Mouse (Mus musculus): ENCODE results near the gene Vmn1r117. TPM values are rescaled to one million over a fixed set of nuclear protein-coding genes. Genes with fewer than 3 reads are reported as not detected.
"Not testable (repeated sequence)": the region's sequence is repeated elsewhere in the genome, so short reads cannot be mapped to it uniquely, and the experiment has no call there.

Gene Vmn1r117
- total RNA-seq (2021), result not detected
- long read RNA-seq, result 0 reads

DNA sequence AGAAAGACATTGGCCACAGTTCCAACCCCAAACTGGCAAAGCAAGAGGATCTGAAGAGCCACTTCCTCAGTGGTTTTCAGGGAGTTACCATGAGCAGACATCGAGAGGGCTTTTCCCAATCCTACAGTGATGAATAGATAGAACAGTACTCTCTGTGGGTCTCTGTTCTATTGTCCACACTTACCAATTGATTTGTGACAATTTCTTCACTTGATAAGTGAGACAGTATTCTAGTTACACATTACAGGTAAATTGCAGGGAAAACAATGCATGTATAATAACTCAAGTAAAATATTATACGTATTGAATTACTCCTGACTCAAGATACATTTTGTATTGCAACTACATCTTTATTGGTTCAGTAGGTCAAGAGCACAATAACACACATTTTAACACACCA, at the start of gene Vmn1r117:
Vmn1r117 (minus strand) TSS at position 101 of the 400 bp plus-strand sequence.
- not testable (repeated sequence) for DNase-seq (ENCODE audit: low spot score in 2 of 2)

DNA sequence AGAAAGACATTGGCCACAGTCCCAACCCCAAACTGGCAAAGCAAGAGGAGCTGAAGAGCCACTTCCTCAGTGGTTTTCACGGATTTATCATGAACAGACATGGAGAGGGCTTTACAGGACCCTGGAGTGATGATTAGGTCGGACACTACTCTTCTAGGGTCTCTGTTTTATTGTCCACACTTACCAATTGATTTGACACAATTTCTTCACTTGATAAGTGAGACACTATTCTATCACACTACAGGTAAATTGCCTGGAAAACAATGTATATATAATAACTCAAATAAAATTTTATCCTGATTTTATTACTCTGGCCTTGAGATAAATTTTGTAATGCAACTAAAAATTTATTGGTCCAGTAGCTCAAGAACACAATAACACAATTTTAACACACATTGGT, 28.3 kb upstream of the Vmn1r117 start, which contains the start of gene Vmn1r118:
Vmn1r118 (minus strand) TSS at position 101 of the 400 bp plus-strand sequence.
- not testable (repeated sequence) for DNase-seq (ENCODE audit: low spot score in 2 of 2)

DNA sequence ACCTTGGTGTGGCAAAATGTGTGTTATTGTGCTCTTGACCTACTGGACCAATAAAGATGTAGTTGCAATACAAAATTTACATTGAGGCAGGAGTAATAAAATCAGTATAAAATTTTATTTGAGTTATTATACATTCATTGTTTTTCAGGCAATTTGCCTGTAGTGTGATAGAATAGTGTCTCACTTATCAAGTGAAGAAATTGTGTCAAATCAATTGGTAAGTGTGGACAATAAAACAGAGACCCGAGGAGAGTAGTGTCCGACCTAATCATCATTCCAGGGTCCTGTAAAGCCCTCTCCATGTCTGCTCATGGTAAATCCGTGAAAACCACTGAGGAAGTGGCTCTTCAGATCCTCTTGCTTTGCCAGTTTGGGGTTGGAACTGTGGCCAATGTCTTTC, 12.0 kb downstream of the Vmn1r117 start, which contains the start of gene Vmn1r116:
Vmn1r116 (plus strand) TSS at position 301 of the 400 bp plus-strand sequence.
- DNase-seq (ENCODE audit: low spot score in 2 of 2), result not testable (repeated sequence)

DNA sequence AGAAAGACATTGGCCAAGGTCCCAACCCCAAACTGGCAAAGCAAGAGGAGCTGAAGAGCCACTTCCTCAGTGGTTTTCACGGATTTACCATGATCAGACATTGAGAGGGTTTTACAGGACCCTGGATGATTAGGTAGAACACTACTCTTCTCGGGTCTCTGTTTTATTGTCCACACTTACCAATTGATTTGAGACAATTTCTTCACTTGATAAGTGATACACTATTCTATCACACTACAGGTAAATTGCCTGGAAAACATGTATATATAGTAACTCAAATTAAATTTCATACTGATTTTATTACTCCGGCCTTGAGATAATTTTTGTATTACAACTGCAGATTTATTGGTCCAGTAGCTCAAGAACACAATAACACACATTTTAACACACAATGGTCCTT, 39.0 kb downstream of the Vmn1r117 start, which contains the start of gene Vmn1r115:
Vmn1r115 (minus strand) TSS at position 101 of the 400 bp plus-strand sequence.
- DNase-seq (ENCODE audit: low spot score in 2 of 2), result not testable (repeated sequence)

Other genes starting within 250 kb of the Vmn1r117 start
- not detected for gene Vmn1r107, start 215.2 kb downstream of the Vmn1r117 start, total RNA-seq (2021)
- gene Vmn1r111, start 180.9 kb downstream of the Vmn1r117 start, total RNA-seq (2021), result not detected
- not detected for gene Gm10668, start 153.5 kb downstream of the Vmn1r117 start, total RNA-seq (2021)
- not detected for gene Vmn1r112, start 112.9 kb downstream of the Vmn1r117 start, total RNA-seq (2021)
- not detected for gene Vmn1r113, start 96.8 kb downstream of the Vmn1r117 start, total RNA-seq (2021)
- not detected for gene Vmn1r114, start 71.9 kb downstream of the Vmn1r117 start, total RNA-seq (2021)
- not detected for gene Vmn1r115, start 39.1 kb downstream of the Vmn1r117 start, total RNA-seq (2021)
- not detected for gene Vmn1r116, start 11.9 kb downstream of the Vmn1r117 start, total RNA-seq (2021)
- gene Vmn1r118, start 28.2 kb upstream of the Vmn1r117 start, total RNA-seq (2021), result not detected
- gene Vmn1r119, start 128.3 kb upstream of the Vmn1r117 start, total RNA-seq (2021), result not detected
- not detected for gene Vmn1r120, start 169.7 kb upstream of the Vmn1r117 start, total RNA-seq (2021)
- gene Vmn1r121, start 214.4 kb upstream of the Vmn1r117 start, total RNA-seq (2021), result not detected